Mouse (Mus musculus) urinary bladder, postnatal 10 days (tissue): Measurements from ENCODE around the gene Man2a2.

Source experiments
- DNase-seq: peaks from one replicate; pipeline ENCODE4 v3.0.0; 2022; ENCODE audit warnings: low spot score

Man2a2 gene

GRCm38 (mm10) chr7:80369461-80369860 is 1.7 kb downstream of the Man2a2 start:
- no peak for DNase-seq

DNA sequence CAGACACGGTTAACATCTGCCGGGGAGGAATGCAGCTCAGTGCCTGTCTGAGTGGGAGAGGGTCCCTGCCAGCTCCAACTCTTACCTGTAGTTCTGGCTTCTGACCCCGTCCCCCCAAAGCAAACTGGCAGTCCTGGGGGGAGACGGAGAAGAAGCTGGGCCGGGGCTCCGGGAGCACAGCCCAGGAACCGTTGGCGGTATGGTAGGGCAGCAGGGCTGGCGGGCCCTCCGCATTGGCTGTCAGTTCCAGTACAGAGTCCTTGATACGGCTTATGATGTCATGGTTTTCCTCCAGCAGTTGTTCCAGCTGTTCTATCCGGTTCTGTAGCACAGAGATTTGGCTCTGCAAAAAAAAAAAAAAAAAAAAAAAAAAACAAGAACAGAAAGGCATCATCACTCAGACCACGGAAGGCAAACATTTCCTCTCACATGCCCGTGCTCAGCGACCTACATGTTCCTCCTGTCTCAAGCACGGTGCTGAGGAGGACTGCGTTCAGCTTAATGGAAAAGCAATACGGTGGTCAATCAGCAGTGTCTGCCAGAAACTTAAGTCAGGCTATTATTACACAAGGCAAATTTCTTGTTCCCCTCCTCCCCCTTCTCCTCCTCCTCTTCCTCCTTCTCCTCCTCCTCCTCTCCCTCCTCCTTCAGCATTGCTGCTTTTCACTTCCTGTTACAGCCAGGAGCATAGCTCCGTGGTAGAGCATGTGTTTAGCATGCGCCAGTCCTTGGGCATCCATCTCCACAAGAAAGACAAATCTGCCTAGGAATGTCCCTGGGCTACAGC is 2.3 kb downstream of the Man2a2 start:
- DNase-seq: no peak

- no peak for DNase-seq
These were observed 3.2 kb downstream of the Man2a2 start for GRCm38 (mm10) chr7:80368009-80368408.

DNA sequence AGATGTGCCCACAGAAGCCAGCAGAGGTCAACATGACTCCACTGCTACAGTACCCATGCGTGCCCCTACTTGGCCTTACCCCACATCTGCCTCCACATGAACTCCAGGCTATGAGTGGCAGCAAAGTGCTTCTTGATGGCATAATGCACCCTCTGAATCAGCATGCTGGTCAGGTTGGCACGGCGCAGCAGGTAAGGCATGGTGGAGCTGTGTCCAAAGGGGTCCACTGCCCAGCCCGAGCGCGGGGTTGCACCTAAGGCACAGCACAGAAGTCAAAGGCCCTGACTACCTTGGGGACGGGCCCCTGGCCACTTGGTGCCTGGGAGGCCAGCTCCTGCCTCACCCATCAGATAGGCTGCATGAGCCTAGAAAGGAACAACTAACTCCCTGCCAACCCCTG is 3.9 kb downstream of the Man2a2 start:
- DNase-seq: no peak

DNA sequence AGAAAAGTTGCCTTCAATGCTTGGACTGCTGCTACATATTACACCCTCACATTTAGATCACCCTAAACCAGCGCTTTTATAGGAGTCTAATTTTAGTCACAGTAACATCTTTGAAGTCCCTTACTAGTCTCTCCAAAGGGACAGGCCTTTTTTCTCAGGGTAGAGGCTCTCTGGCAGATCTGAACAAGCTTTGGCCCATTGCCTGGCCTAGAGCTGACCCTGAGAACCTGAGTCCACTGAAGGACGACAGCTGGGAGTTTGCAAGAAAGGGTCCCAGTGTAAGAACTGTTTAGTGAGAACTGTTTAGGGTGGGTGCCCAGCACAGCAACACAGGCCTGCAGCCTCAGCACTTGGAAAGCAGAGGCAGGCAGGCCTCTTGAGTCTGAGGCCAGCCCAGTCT is 5.4 kb downstream of the Man2a2 start:
- DNase-seq: no peak

DNA sequence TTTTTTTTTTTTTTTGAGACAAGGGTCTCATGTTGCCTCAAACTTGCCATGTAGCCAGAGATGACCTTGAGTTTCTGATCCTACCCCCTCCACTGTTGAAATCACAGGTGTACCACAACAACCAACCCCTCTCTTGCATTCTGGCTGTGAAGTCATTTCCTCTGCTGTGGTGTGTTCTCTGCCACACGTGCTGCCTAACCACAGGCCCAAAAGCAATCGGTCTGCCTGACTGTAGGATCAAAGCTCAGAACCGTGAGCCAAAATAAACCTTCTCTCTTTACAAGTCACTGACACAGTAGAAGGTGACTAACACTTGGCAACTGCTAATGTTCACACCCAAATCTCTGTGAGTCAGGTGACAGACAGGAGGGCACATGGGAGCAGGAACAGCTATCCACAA is 10.7 kb downstream of the Man2a2 start:
- no peak for DNase-seq

DNA sequence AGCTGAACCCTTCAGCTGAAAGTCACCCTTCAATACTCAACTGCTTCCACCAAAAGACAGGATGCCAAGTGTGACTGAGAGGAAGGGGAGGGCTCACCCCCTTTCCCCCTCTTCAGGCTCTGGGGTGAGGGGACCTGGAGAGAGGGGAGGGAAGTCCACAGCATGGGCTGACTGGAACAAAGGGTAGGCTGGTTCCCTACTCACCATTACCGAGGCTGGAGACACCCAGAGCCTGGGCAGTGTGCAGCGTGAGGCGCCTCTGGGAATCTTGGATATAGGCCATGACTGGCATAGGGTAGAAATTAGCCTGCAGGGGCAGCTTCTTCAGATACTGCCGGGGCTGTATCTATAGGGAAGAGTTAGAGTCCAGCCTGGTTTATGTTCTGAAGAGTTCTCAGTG is 13.1 kb downstream of the Man2a2 start:
- no peak for DNase-seq

DNA sequence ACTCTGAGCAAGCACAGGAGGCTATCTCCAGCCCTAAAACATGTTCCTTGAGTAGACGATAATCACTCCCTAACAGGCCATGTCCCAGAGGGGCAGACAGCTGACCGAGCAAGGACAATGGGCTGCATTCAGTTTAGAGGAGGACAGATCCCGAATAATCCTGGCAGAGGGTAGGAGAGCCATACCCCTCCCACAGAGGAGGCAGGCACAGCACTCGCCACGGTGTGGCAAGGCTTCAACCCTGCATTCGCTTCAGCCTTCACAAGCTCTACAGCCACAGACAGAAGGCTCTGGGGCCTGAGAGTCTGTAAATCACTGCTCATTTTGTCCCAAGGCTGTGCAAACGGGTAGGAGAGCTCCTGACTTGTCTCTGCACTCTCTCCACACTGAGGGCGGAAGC is 14.0 kb downstream of the Man2a2 start:
- no peak for DNase-seq

- DNase-seq: no peak
These were observed 14.8 kb downstream of the Man2a2 start for GRCm38 (mm10) chr7:80356351-80356750.

DNA sequence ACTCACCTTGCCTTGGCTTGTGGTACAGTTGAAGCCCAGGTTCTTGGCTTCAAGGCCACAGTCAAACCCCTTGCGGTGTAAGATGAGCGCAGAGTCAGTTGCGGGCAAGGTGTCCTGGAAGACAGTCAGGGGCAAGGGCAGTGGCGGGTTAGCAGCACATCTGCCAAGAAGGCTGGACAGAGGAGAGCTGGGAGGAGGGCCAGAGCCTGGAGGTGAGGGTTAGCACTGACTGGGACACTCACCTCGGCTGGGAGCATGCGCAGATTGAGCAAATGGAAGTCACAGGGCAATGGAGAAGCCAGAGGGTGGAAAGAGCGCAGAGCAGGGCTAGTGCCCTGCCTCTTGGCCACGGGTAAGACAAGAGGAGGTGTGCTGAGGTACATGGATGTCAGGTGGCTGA is 18.3 kb downstream of the Man2a2 start:
- no peak for DNase-seq

DNA sequence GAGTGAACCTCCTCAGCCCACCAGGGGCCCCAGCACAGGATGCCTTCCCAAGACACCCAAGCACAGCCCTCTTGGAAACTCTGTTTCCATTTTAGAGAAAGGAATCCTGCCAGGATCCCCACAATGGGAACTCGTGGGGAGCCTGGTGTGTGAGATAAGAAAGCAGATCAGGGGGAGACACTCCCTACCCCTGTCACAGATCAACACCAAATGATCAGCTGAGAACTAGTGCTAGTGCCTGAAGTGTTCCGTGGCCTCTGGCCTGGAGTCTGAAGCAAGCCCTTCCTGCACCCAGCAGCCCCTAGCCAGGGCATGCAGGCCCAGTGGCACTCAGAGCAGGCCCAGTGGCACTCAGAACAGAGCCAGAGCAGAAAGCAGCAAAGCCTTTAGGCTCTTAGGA is 20.4 kb downstream of the Man2a2 start:
- DNase-seq: no peak

- DNase-seq: no peak
These were observed 23.2 kb downstream of the Man2a2 start for GRCm38 (mm10) chr7:80347670-80348586.

DNA sequence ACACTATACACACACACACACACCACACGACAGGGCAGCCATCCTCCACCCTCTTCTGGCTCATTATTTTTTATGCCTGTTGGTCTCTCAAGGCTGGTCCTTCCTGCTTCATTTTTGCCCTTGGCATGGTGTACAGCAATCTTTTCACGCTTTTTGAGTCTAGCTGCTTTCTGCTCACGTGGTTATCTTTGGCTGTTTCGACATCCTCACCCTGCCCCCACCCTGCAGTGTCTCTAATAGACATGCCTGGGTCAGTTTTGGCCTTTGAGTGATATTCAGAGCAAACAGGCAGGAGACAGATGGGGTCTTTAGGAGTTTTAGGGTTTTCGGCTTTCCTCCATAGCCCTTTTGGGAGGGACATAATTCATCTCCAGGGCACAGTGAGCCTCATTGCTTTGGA is 24.3 kb downstream of the Man2a2 start:
- no peak for DNase-seq

GRCm38 (mm10) chr7:80346173-80346572 is 25.0 kb downstream of the Man2a2 start:
- no peak for DNase-seq

- DNase-seq: no peak
These were observed 27.7 kb downstream of the Man2a2 start for GRCm38 (mm10) chr7:80343270-80344018.

DNA sequence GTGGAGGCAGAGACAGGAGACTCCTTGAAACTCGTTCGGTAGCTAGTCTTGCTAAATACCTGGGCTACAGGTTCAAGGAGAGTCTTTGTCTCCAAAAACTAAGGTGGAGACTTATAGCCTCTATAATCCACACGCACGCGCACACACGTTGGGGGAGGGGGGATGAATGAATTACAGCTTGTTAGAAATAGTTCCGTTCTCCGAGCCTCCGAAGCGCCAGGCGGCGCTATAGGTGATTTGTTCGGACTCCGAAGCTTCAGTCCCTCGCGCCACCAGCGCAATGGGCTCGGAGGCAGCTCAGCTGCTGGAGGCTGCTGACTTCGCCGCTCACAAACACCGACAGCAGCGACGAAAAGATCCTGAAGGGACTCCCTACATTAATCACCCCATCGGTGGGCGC is 28.3 kb downstream of the Man2a2 start, which contains the start of gene Hddc3:
TSS of gene Hddc3 (plus strand) at position 247 of the 400 bp plus-strand sequence.
- peak; percentile 81 for DNase-seq

GRCm38 (mm10) chr7:80341793-80342192 is 29.4 kb downstream of the Man2a2 start:
- no peak for DNase-seq

DNA sequence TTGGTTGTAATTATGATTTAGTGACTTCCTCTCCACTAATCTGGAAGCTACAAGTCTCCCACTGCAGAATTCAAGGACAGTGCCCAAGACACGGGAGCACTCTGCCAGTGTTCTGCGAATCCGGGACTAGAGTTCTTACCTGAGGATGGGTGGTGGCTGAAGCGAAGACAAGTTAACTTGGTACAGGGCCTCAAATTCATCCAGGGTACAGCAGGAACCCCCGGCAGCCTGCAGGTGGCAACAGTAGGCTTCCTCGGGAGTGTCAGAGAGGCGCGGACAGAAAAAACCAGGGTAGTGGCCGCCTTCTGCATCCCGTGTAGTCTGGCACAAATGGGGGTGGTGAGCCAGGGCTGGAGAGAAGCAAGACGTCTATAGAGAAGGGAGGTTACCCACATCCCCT is 30.4 kb downstream of the Man2a2 start, which contains the start of gene Unc45a:
TSS of gene Unc45a (minus strand) at position 213 of the 400 bp plus-strand sequence.
- DNase-seq: no peak

DNA sequence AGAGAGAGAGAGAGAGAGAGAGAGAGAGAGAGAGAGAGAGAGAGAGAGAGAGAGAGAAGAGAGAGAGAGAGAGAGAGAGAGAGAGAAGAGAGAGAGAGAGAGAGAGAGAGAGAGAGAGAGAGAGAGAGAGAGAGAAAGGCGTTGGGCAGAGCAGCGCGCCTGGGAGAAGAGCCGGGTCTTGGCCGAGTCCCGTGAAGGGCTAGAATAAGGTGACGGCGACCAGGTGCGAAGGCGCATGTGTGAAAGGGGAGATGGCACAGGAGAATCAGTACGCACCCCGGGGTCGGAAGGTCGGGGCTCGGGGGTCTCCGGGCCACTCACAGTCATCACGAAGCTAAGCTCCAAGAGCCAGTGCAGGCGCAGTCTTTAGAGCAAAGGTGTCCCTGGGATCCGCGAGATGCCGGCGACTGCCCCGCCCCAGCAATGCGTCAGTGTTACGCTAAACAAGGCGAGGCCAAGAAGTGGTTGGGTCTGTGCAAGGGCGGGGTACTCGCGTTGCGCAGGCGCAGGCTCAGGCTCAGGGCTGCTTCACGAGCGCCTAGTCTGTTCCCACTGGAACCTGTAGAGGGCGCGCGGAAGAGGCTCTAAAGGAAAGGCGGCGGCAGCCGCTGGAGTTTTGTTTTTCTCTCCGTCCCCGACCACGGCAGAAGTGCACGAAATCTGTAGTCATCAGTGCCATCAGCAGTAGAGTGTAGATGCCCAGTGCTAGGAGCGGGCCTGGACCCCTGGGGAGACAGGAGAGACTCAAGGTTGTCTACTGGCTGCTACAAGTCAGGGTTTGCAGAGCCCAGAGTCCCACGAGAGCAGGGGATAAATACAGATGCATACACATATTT is 31.2 kb downstream of the Man2a2 start:
- DNase-seq: peak; percentile 94

- DNase-seq: no peak
These were observed 31.8 kb downstream of the Man2a2 start for GRCm38 (mm10) chr7:80339371-80339770.

GRCm38 (mm10) chr7:80336932-80337331 is 34.2 kb downstream of the Man2a2 start:
- no peak for DNase-seq
